Mouse (Mus musculus) heart, postnatal 25 days (tissue): ENCODE results near the gene Abhd4. TPM values are rescaled to one million over a fixed set of nuclear protein-coding genes. Genes with fewer than 3 reads are reported as not detected.
A peak's percentile ranks its signal among the peaks of the same experiment; 100 is the strongest.

Experiments used
- DNase-seq: peaks from one replicate; pipeline ENCODE4 v3.0.0; 2022; ENCODE audit warnings: low spot score
- intact Hi-C: fragments of 180-260 bp; cut with DNase I; formaldehyde crosslinking; loops from one replicate; pipeline ENCODE4 v1.15.1; 2025
- total RNA-seq, 2 experiments: library from RNA; stranded (reverse); gene quantifications; 2 replicates each; pipeline ENCODE4 v1.2.3; 2021

The Abhd4 gene
- total RNA-seq, 2 experiments from 2014 or later = 44.6 to 44.8 TPM

GRCm38 (mm10) chr14:54233559-54234143, 20.3 kb upstream of the Abhd4 start:
- intact Hi-C loops = no loop called here
- DNase-seq = no peak

- intact Hi-C loops = loop anchor here (5.0 kb wide), 1 partner anchor 93 kb away; no protein-coding TSS in a partner anchor
- DNase-seq = no peak
These were observed 19.6 kb upstream of the Abhd4 start for GRCm38 (mm10) chr14:54234231-54235040.

GRCm38 (mm10) chr14:54235825-54236540, 18.0 kb upstream of the Abhd4 start:
- no peak for DNase-seq
- intact Hi-C loops = loop anchor here (5.0 kb wide), 1 partner anchor 91 kb away; no protein-coding TSS in a partner anchor

DNA sequence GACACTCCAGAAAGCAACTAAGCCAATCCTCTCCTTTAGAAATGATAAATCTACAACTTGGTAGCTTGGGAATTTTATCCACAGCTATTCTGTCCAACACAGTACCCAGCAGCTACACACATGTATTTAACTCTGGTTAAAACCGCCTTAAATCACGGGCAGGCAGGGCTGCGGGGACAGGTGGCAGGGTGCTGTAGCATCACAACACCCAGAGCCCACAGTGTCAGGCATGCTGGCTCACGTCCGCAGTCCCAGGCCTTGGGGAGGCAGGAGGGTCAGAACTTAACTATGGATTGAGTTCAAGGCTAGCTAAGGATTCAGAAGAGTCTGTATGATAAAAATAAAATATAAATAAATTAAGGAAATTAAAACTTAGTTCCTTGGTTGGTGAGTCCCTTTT, 17.1 kb upstream of the Abhd4 start:
- intact Hi-C loops = loop anchor here (5.0 kb wide), 1 partner anchor 90 kb away; no protein-coding TSS in a partner anchor
- no peak for DNase-seq

DNA sequence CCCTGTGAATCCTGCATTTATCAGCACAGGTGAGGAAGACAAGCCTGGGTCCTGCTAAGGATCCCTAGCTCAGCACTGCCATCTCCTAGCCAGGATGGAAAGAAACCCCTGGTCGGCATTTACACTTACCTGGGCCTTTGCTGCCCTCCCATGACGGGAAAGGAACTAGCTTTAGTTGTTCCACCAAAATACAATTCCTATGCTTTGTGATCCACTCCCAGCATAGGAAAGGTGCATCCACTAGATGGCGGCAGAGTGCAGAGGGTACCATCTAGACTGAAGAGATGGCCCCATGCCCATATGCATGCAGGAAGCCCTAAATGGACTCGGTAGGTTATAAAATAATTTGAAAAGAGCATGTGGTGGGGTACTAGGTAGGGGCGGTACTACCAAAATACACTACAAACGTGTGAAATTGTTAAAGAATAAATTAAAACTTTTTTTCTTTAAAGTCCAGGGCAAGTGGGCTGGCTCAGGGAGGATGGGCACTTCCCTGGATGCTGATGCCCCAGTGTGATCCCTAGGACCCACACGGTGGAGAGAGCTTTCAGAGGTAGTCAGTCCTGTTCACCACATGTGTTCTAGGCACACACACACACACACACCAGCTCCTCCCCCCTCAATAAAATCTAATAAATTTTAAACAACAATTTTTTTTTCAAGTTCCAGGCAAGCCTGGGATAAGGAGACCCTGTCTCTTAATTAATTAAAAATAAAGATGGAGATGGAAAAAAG, 14.8 kb upstream of the Abhd4 start:
- intact Hi-C loops = loop anchor here (5.0 kb wide), 1 partner anchor 88 kb away; no protein-coding TSS in a partner anchor
- peak; percentile 46 for DNase-seq

DNA sequence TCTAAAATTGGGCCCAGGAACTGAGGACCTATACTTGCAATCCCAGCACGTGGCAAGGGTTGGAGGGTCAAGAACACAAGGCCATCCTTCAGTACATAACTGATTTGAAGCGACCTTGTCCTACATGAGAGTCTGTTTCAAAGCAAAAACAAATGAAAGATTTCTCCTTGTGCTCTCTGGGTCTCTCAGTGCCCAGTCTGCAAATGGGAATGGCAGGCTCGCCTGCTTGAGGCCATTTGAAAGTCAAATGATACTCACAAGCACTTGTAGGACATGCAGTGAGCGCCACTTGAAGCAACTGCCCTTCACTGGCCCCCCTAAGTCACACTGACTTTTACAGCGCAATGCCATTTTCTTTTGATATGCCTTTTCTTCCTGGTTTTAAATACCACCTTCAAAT, 13.4 kb upstream of the Abhd4 start:
- intact Hi-C loops = no loop called here
- DNase-seq = no peak

DNA sequence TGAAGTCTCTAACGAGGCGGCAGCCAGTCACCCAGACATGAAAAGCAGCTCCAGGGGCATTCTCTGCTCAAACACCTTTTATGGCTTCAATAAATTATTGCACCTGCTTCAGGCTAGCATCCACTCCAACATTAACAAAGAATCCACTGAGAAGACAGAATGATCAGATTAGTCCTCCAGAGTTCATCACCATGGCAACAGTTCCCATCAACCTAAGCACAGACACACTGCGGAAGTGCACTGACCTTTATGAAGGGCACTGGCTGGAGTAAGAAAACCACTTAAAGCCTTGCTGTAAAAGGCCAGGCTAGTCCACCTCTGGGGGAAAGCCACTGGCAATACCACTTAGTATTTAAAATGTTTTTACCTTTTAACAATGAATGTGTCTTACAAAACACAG, 9.8 kb upstream of the Abhd4 start:
- no peak for DNase-seq
- intact Hi-C loops = no loop called here

GRCm38 (mm10) chr14:54246232-54246631, 7.8 kb upstream of the Abhd4 start:
- no peak for DNase-seq

DNA sequence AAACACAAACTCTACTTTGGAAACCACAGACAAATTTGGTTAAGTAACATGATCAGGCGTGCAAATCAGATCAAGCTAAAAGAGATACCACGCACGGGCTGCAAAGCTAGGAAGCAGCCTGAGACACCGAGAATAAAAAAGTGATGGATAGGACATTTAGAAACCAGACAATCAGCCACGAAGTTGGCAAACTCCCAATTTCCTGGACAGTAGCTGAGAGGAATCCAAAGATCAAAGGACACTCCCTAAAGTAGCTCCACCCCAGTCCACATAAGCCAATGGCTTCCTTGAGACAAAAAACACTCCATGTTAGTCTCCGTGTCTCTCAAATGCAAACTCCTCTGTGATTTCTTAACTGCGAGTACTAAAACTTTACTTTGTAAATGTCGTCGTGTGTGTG, 4.7 kb upstream of the Abhd4 start:
- intact Hi-C loops = no loop called here
- no peak for DNase-seq

More at GRCm38 (mm10) chr14:54246232-54246631, 7.8 kb upstream of the Abhd4 start:
- intact Hi-C loops = no loop called here

DNA sequence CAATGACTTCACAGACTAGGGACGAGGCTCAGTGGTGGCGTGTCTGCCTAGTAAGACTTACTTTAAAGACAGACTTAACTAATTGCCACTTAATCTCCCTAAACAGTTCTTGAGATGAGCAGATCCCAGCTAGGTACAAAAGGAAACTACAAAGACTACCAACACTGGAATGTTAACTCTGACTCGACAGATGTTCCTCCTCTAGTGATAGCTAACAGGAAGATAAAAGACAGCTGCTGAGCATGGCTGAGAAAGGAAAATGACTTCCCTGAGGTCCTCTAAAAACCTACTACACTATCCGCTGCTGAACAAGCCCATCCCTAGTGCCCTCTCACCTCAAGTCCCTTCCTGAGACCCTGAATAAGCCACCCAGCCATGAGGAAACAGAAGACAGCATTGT, 3.9 kb upstream of the Abhd4 start:
- no peak for DNase-seq
- intact Hi-C loops = loop anchor here (5.0 kb wide), 1 partner anchor 267 kb away; the partner anchor contains the start of gene Prmt5

DNA sequence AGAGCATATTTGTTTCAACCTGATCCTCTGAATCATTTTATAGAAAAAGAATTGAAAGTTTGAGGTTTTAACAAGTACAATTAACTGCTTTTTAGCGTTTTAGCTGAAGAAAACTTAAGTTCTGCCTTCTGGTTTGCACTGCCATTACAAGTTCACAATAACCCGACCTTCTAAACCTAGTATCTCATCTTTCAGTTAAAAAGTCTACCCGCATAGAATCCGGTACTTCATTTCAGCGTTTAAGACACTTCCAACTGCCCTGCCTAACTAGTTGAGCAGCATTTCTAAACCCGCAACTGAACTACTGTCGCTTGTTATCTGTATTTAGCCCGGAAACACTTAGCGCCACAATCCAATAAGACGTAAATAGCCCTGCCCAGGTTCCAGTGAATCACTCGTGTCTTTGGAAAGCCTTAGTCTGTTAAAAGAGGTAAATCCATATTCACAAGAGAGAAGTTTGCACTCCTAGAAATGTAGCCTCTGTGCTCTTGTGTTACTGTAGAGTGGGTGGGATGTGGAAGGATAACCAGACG, 748 bp downstream of the Abhd4 start:
- intact Hi-C loops = loop anchor here (5.0 kb wide), 2 partner anchors 108 to 263 kb away; partner anchors contain the start of genes Oxa1l and Prmt5
- DNase-seq = no peak

DNA sequence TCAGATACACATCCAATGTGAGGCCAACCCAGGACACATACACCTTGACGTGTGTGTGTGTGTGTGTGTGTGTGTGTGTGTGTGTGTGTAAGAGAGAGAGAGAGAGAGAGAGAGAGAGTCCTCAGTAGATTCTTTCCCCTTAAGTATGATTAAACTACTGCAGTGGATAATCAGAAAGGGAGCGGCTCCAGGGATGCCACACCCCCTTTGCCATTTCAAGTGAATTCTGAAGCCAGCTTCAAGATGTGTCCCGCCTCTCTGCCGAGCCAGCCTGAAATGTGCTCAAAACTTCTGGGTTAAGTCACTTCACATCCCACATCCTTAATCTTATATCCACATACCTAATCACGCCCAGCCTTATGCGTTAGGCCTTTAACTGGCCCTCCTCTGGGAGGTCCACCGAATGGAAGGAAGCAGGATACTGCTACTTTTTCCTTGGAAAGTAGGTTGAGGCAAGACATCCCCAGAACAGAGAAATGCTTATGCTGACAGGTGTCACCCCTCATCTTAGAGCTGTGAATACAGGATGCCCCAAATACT, 4.2 kb downstream of the Abhd4 start:
- DNase-seq = no peak
- intact Hi-C loops = loop anchor here (5.0 kb wide), 1 partner anchor 104 kb away; the partner anchor contains the start of gene Oxa1l

DNA sequence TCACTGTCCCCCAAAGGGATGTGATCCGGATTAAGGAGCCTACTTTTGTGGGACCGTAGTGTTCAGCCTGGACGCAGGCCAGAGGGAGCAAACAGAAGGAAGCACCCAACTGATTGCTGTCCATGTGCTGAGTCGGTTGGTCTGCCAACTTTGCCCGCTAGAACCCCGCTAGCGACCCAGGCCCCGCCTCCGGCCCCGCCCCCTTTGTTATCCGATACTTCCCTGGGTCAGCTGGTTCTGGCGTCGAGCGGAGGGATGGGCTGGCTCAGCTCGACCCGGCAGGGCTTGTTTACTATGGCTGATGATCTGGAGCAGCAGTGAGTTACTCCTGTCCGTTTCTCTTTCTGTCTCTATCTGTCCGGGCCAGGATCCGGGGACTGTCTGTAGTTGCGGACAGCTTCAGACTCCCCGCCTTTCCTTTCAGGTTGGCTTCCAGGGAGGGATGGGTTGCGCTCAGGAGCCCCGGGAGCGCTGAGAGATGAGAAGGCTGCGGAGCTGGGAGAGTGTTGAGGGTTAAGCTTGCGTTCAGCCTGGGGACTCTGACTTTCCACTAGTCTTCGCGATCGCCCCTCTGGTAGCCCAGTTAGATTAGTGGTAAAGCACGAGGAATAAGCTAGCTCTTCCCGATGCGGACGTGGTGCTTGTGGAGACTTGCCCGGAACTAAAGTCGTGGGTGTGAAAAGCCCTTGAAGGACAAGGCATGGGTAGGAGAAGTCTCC, 5.2 kb downstream of the Abhd4 start:
- DNase-seq = peak; percentile 90
- intact Hi-C loops = loop anchor here (5.0 kb wide), 1 partner anchor 103 kb away; the partner anchor contains the start of gene Oxa1l

GRCm38 (mm10) chr14:54259722-54260085, 5.7 kb downstream of the Abhd4 start:
- DNase-seq = no peak
- intact Hi-C loops = loop anchor here (5.0 kb wide), 1 partner anchor 103 kb away; the partner anchor contains the start of gene Oxa1l

GRCm38 (mm10) chr14:54260196-54260595, 6.2 kb downstream of the Abhd4 start:
- intact Hi-C loops = no loop called here
- no peak for DNase-seq

DNA sequence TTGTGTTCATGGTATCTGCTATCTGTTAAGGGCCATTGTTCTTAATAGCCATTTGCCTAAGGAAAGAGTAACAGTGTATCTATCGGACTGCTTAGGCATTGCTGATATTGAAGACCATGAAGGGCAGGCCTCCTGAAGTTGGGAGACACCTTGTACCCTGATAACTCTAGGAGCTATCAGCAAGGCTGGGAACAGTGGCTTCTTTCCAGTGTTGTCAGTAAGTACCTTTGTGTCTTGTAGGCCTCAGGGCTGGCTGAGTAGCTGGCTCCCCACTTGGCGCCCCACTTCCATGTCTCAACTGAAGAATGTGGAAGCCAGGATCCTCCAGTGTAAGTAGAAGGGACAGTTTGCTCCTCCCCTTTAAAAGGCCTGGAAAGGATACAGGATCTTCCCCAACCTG, 7.4 kb downstream of the Abhd4 start:
- DNase-seq = no peak
- intact Hi-C loops = no loop called here

DNA sequence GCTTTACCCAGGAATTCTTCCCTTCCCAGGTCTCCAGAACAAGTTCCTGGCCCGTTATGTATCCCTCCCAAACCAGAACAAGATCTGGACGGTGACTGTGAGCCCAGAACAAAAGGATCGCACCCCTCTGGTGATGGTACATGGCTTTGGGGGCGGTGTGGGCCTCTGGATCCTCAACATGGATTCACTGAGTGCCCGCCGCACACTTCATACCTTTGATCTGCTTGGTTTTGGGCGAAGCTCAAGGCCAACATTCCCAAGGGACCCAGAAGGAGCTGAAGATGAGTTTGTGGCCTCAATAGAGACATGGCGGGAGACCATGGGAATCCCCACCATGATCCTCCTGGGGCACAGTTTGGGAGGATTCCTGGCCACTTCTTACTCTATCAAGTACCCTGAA, 8.6 kb downstream of the Abhd4 start:
- no peak for DNase-seq
- intact Hi-C loops = no loop called here

GRCm38 (mm10) chr14:54263099-54263498, 9.1 kb downstream of the Abhd4 start:
- intact Hi-C loops = no loop called here

GRCm38 (mm10) chr14:54264231-54264630, 10.2 kb downstream of the Abhd4 start:
- DNase-seq = no peak
- intact Hi-C loops = no loop called here

More at GRCm38 (mm10) chr14:54263099-54263498, 9.1 kb downstream of the Abhd4 start:
- no peak for DNase-seq
